ENCODE assay signal across 9 mouse cellular contexts in genomic region chr10:67287877-67288276, GRCm38 (mm10). TPM values are rescaled to one million over a fixed set of nuclear protein-coding genes. Genes with fewer than 3 reads are reported as not detected.
DNase-seq lines count a peak whose midpoint lies in the region; ATAC-seq lines count a peak whose summit lies in the region.
"Had no signal": no experiment of that assay in that cellular context is flagged by ENCODE, and none has a peak within 500 bp of the region (broad histone marks: within the 10 kb centered on the region; RNA-seq: fewer than 3 reads in every experiment).

No protein-coding gene starts in this region.

- DNase-seq in midbrain, embryonic 11.5 days (ENCODE audit: low spot score, missing footprints), result peak; percentile 47
- peak; percentile 48 for DNase-seq in cerebellum, adult 9-11 months
- DNase-seq in layer of hippocampus, postnatal 10 days (ENCODE audit: low spot score in 2 of 2), result peak; percentile 66 to 77
- DNase-seq in right cerebral cortex, adult 18-20 months, result peak; percentile 68
- DNase-seq in embryo, embryonic 11 days, result no peak

- no peak overlapping the region for H3K9ac ChIP-seq in midbrain, embryonic 11.5 days (ENCODE audit: low read length)
- no peak overlapping the region for H3K9ac ChIP-seq in midbrain, embryonic 15.5 days
- H3K9ac ChIP-seq in heart, embryonic 13.5 days, result no peak overlapping the region
- H3K9ac ChIP-seq in hindbrain, embryonic 12.5 days, result no peak overlapping the region
- H3K9ac ChIP-seq: limb, embryonic 12.5 days had no signal

- H3K4me2 ChIP-seq in midbrain, embryonic 11.5 days, result no peak overlapping the region
- no peak overlapping the region for H3K4me2 ChIP-seq in midbrain, embryonic 15.5 days
- no peak overlapping the region for H3K4me2 ChIP-seq in heart, embryonic 13.5 days
- H3K4me2 ChIP-seq in hindbrain, embryonic 12.5 days (replicated peaks), result no peak overlapping the region
- H3K4me2 ChIP-seq: limb, embryonic 12.5 days had no signal

- no peak overlapping the region for H3K27ac ChIP-seq in midbrain, embryonic 11.5 days (ENCODE audit: low read depth, low read length)
- no peak overlapping the region for H3K27ac ChIP-seq in midbrain, embryonic 15.5 days
- H3K27ac ChIP-seq in heart, embryonic 13.5 days (replicated peaks), result peak overlapping the region; percentile 53
- H3K27ac ChIP-seq in hindbrain, embryonic 12.5 days, result no peak overlapping the region
- H3K27ac ChIP-seq: limb, embryonic 12.5 days had no signal

- H3K27me3 ChIP-seq in midbrain, embryonic 11.5 days (ENCODE audit: control insufficient read depth, insufficient read depth, low read length), result no peaks in the 10 kb centered on the region
- no peaks in the 10 kb centered on the region for H3K27me3 ChIP-seq in midbrain, embryonic 15.5 days (replicated peaks)
- no peaks in the 10 kb centered on the region for H3K27me3 ChIP-seq in heart, embryonic 13.5 days (replicated peaks)
- H3K27me3 ChIP-seq in hindbrain, embryonic 12.5 days, result no peaks in the 10 kb centered on the region
- H3K27me3 ChIP-seq: limb, embryonic 12.5 days had no signal

- H3K4me1 ChIP-seq in midbrain, embryonic 11.5 days (ENCODE audit: control insufficient read depth, insufficient read depth, low read length), result peaks cover 11% of the 10 kb centered on the region; the same call in 1 of the 2 replicates
- H3K4me1 ChIP-seq in midbrain, embryonic 15.5 days, result peaks cover 16% of the 10 kb centered on the region
- H3K4me1 ChIP-seq in heart, embryonic 13.5 days, result peaks cover 40% of the 10 kb centered on the region
- H3K4me1 ChIP-seq in hindbrain, embryonic 12.5 days, result peaks cover 15% of the 10 kb centered on the region

- WGBS in midbrain, embryonic 11.5 days, result 81% methylated on average over 3 of the region's 3 CpGs
- 79% methylated on average over 3 of the region's 3 CpGs for whole genome bisulfite sequencing in midbrain, embryonic 15.5 days
- WGBS in heart, embryonic 13.5 days, result 59% methylated on average over 3 of the region's 3 CpGs
- 78% methylated on average over 3 of the region's 3 CpGs for WGBS in hindbrain, embryonic 12.5 days

- H3K9me3 ChIP-seq in midbrain, embryonic 11.5 days (ENCODE audit: control insufficient read depth, low read length), result no peaks in the 10 kb centered on the region
- H3K9me3 ChIP-seq in midbrain, embryonic 15.5 days, result no peaks in the 10 kb centered on the region
- H3K9me3 ChIP-seq in heart, embryonic 13.5 days, result no peaks in the 10 kb centered on the region
- no peaks in the 10 kb centered on the region for H3K9me3 ChIP-seq in hindbrain, embryonic 12.5 days (replicated peaks)
- H3K9me3 ChIP-seq: limb, embryonic 12.5 days had no signal

- no peaks in the 10 kb centered on the region for H3K36me3 ChIP-seq in midbrain, embryonic 11.5 days (ENCODE audit: control insufficient read depth, insufficient read depth, low read length)
- no peaks in the 10 kb centered on the region for H3K36me3 ChIP-seq in midbrain, embryonic 15.5 days (replicated peaks)
- H3K36me3 ChIP-seq in heart, embryonic 13.5 days, result no peaks in the 10 kb centered on the region
- H3K36me3 ChIP-seq in hindbrain, embryonic 12.5 days, result no peaks in the 10 kb centered on the region
- H3K36me3 ChIP-seq: limb, embryonic 12.5 days had no signal

- H3K4me3 ChIP-seq in midbrain, embryonic 11.5 days (ENCODE audit: low read depth, low read length), result no peak overlapping the region
- no peak overlapping the region for H3K4me3 ChIP-seq in midbrain, embryonic 15.5 days
- no peak overlapping the region for H3K4me3 ChIP-seq in heart, embryonic 13.5 days
- H3K4me3 ChIP-seq in hindbrain, embryonic 12.5 days, result no peak overlapping the region
- H3K4me3 ChIP-seq: limb, embryonic 12.5 days had no signal

- no peak for ATAC-seq in midbrain, embryonic 11.5 days (ENCODE audit: low FRiP score)
- ATAC-seq in midbrain, embryonic 15.5 days (replicated peaks), result no peak
- no peak for ATAC-seq in heart, embryonic 13.5 days (ENCODE audit: extremely low read depth, insufficient number of reproducible peaks, low FRiP score, low TSS enrichment)
- ATAC-seq in hindbrain, embryonic 12.5 days (ENCODE audit: low FRiP score), result no peak

RNA-seq across cellular contexts. Expression of gene Nrbf2, which starts 2.8 kb away (rescaled TPM):
- 43.6 and 51.1 TPM in 2 replicates for polyA plus RNA-seq in midbrain, embryonic 11.5 days (2014; fragmentation: Nextera tagmentation; extraction: Ambion mirVana)
- polyA plus RNA-seq in midbrain, embryonic 15.5 days (2015; fragmentation: Nextera tagmentation; extraction: Ambion mirVana), result 37.3 and 40.4 TPM in 2 replicates
- 27.9 and 30.6 TPM in 2 replicates for polyA plus RNA-seq in heart, embryonic 13.5 days (2015; fragmentation: Nextera tagmentation; extraction: Ambion mirVana)
- 10 to 100 TPM; 14.8 to 16.6 TPM for total RNA-seq in layer of hippocampus, postnatal 10 days (2021)
- 45.0 and 46.8 TPM in 2 replicates for polyA plus RNA-seq in hindbrain, embryonic 12.5 days (2016; fragmentation: Nextera tagmentation; extraction: Ambion mirVana)
